Mouse (Mus musculus) lung, adult 18-20 months (tissue): ENCODE data around the gene Kcnk10.
A peak's percentile ranks its signal among the peaks of the same experiment; 100 is the strongest.

Source experiments
- DNase-seq, 2 experiments: peaks; one replicate each; pipeline ENCODE4 v3.0.0; 2022; ENCODE audit warnings: mixed read lengths in 2 of 2

Gene Kcnk10

DNA sequence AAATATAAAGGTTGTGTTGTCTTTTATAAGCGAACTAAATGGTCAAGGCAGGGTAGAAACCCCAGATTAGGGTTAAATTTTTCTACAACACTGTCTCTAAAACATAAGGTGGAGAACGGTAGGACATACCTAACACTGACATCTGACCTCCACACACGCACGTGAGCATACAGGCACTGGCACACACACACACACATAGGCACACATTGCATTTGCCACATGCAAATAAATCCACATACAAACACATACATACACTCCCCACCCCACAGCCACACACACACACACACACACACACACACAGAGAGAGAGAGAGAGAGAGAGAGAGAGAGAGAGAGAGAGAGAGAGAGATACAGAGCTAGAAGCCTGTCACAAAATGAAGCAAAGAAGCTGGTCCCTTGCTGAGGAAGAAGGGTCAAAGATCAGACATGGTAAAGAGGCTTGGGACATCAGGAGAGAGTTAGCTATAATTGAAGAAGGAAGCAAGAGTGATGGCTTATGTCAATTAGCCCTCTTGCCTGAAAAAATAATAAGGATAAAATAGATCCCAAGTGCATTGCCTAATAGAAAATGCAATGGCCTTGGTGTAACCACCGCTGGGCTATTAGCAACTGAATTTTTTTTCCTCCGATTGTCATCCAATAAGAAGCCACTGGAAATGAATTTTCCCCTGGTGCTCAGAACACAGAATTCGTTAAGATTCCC, 58.1 kb downstream of the Kcnk10 start:
- DNase-seq: no peak

- DNase-seq: no peak
These were observed 72.5 kb downstream of the Kcnk10 start for GRCm38 (mm10) chr12:98505601-98506000.

GRCm38 (mm10) chr12:98501528-98502280, 76.4 kb downstream of the Kcnk10 start:
- DNase-seq: no peak

DNA sequence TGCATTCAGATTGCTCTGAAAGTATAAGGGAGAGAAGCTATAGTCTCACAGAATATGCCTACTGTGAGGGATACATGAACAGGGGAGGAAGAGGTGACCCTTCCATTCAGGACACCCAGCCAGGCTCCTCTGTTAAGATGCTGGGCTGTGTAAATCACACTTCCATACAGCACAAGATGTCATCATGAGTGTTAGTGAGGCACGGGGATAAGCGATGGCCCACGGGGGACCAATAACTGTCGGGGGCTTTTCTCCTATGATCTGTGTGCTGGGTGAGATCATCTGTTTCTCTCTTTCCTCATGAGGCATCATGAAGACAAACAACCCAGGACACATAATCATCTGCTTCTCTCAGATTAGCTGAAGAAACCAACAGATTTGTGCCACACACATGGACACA, 77.1 kb downstream of the Kcnk10 start:
- DNase-seq: no peak

DNA sequence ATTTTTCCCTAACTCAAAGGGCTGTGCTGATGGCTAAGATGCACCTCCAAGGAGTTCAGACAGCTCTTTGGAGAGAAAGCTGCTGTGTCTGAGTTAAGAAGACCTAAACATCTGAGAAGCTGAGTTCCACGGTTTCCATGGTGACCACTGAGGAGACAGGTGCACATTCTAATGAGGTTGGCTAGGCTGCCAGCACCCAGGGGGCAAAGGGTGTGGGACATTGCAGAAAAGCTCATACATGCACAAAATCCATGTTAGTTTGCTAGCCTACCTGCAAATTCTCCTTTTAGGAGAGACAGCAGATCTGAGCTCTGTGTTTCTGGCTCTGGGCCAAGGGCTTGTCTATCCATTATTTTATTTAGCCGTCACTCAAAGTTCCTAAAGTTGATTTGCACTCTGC, 96.7 kb downstream of the Kcnk10 start:
- no peak for DNase-seq

GRCm38 (mm10) chr12:98481048-98481447, 97.1 kb downstream of the Kcnk10 start:
- no peak for DNase-seq

DNA sequence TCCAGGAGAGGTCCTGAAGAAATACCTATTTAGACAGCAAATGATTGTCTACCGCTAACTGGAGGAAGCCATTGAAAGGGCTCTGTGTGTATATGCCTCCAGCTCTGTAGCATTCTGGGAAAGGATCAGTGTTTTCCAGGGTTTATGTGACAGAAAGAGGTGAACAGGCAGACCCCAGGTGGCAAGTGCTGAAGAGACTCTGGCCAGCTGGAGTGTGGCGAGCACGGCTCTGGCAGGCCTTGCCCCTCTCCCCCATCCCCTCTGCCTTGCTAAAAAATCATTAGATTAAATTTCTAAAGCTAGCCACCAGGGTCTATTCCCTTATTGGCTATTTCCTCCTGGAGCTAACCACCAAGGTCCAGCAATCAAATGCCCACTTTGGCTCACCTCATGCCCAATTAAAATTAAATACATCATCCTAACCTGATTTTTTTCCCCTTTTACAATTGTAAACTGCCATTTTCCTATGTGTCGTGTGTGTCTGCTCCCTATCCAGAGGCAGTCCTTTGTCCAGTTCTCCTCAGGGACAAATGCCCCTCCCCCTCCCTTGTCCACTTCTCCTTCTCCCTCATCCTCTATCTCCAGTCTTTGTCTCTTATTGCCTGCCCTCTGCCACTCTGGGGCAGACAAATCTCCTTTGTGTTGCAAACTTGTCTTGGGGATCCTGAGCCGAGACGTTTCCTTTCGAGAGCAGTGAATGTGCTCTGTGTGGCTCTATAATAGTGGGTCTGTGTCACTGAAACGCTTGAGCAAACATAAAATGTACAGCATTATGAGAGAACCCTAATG, 100.2 kb downstream of the Kcnk10 start:
- no peak for DNase-seq

DNA sequence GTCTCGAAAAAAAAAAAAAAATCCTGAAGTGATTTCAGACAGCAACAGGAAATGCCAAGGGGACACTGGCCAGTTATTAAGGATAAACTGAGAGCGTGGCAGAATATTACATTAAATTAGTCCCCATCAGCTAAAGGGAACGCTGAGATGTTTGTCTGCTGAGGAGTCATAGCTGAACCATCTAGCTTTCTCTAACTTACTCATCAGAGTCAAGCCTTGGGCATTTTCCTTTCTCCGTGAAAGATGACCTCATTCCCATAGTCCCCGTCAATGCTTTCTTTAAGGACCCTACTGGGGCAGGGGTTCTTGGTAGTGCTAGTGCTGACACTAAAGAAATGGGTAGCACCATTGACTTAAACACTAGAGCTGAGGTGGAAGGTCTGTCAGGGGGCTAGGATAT, 106.9 kb downstream of the Kcnk10 start:
- DNase-seq: no peak

- no peak for DNase-seq
These were observed 108.0 kb downstream of the Kcnk10 start for GRCm38 (mm10) chr12:98470097-98470496.

DNA sequence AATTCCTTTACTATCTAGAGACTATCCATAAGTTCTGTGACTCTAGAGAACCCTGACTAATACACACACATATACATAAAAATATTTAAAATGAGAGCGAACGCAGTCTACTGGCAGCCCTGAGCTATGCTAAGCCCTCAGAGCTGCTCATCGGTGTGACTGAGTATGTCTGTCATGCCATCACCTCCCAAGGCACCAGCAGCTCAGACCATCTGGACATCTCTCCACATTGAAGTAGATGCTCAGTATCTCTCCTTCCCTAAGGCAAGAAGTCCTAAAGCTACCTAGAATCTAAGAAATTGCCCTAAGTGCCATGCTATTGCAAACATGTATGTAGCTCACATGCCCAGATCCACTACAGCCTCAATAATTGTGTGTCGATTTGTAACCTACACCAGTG, 110.3 kb downstream of the Kcnk10 start:
- DNase-seq: no peak

- DNase-seq: no peak
These were observed 118.2 kb downstream of the Kcnk10 start for GRCm38 (mm10) chr12:98459889-98460288.

DNA sequence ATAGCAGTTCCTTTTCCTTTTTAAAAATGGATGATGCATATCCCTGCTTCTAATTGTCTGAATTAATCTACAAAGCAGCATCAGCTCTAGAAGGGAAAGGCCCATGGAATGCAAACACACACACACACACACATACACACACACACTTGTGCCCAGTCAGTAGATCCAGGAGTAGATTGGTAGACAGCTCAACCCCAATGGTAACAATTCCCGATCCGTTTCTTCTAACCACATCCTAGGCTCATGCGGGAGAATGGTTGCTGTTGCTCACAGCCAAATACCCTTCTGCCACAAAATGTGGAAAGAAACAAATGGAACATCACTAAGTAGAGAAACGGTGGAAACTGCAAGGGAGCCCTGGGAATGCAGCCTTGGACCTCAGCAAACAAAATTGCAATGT, 119.2 kb downstream of the Kcnk10 start:
- DNase-seq: no peak

DNA sequence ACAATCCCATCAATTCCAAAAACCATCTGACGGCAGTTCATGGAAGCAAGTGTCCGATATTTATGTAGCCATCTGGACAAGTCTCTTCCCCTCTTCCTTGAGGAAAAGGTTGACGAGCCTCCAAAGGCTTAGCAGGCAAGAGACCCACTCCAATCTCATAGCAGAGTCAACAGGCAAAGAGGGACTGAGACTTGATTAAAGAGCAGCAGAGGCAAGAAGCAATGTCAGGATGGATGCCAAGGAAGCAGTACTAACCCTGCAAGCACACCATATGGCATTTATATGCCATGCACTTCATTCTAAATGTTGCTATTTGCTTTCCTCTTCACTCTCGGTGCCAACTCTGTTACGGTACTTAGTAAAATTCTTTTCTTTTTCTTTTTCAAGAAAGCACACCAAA, 119.6 kb downstream of the Kcnk10 start:
- DNase-seq: no peak

- no peak for DNase-seq
These were observed 124.9 kb downstream of the Kcnk10 start for GRCm38 (mm10) chr12:98453161-98453560.

GRCm38 (mm10) chr12:98452646-98453045, 125.5 kb downstream of the Kcnk10 start:
- no peak for DNase-seq

DNA sequence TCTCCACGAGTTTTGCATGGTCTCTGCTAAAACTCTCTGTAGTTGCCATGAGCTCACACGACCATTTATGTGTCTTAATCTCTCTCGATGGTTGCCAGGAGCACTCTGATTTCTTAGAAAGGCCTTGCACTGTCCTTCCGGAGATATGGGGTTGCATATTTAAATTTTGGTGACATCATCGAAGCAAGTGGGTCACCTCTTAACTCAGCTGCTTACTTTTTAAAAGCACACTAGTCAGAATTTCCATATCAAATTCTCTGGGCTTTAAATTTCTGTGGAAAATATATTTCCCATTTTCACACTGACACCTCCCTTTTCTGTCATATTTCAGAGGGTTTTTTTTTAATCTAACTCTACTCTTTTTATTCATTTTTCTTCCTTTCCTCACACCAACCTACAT, 132.5 kb downstream of the Kcnk10 start:
- DNase-seq: no peak

GRCm38 (mm10) chr12:98444860-98445259, 133.2 kb downstream of the Kcnk10 start:
- no peak for DNase-seq

DNA sequence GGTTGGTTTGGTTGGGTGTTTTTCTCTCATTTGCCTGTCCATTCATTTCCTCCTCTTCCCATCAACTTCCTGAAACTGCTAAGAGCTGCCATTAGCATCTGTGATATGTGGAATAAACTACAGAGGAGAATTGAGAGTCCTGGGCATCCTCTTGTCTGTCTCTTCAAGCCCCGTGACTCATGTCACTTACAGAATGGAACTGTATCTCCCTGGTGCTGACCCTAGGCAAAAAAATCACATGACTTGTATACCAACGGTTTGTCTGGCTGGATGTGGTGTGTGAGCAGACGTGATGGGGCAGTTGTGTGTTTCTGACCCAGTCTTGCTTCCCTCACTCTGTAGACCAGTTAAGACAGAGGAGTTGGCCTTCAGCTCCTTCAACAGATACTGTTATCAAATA, 134.4 kb downstream of the Kcnk10 start:
- no peak for DNase-seq

DNA sequence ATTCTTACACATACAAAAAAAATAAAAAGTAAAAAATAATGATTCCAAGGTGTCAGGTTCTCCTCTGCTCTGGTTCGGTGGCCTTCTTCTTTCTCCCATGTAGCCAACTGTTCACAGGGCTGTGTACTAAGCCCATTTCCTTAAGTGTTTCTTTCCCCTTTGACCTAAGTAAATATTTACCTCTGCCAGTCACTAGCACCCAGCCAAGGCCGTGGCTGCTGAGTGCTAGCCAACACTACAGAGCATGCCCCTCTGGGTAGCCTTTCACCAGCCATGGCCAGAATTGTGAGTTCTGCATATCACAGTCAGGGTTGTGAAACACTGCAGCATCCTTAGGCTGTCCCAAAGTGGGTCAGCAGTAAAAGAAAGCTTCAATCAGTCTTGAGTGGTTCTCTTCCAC, 140.0 kb downstream of the Kcnk10 start:
- peak; percentile 46 to 57 for DNase-seq

DNA sequence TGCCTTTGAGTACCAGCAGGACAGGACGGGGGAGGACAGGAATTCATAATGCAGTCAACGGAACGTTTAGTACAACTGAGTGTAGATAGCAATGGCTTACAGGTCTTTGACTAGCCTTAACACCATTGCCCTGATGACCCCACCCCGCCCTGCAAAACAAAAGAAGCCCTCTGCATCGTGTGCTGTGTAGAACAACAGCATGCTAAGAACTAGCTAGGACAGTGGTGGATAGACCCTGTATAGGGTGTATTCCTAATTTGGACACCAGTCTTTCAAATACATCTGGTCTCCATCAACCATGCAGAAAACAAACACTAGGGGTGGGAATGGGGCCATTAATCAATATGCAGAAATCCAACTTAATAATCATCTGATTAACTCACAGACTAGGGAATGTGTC, 147.4 kb downstream of the Kcnk10 start:
- DNase-seq: no peak

DNA sequence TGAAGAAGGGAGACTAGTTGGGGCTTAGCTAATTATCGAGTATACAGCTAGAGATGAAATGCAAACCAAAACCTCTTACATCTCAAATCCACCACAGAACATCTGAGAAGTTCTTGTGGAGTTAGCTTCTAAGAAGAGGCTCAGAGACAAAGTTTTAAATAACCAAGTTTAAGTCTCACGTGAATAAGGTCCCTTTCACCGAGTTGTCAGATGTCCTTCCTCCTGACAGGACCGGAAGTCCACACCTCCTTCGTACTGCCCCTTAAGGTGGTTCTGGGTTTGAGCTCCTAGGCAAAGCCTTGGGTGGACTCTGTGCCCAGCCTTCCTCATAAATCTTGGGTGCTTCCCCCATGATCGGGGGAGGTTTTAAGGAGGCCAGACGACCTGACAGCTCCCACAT, 156.8 kb downstream of the Kcnk10 start:
- DNase-seq: no peak

- no peak for DNase-seq
These were observed 158.3 kb downstream of the Kcnk10 start for GRCm38 (mm10) chr12:98419849-98420248.

GRCm38 (mm10) chr12:98409580-98409979, 168.5 kb downstream of the Kcnk10 start:
- DNase-seq: no peak

GRCm38 (mm10) chr12:98406598-98406997, 171.5 kb downstream of the Kcnk10 start:
- DNase-seq: no peak
